Mouse (Mus musculus) limb, embryonic 10.5 days (tissue): Measurements from ENCODE around the gene Slc29a4. TPM values are rescaled to one million over a fixed set of nuclear protein-coding genes. Genes with fewer than 3 reads are reported as not detected.

Experiments used
- DNase-seq: peaks from one replicate; pipeline ENCODE4 v3.0.0-alpha.2; 2017; ENCODE audit warnings: low spot score
- H3K27ac ChIP-seq: fragments of 300-500 bp; sonication (generic); 2 replicates; pipeline ENCODE4 v1.5.1; 2016; ENCODE audit warnings: mild to moderate bottlenecking
- H3K27me3 ChIP-seq: fragments of 300-500 bp; sonication (generic); 2 replicates; pipeline ENCODE4 v1.6.1; 2016; ENCODE audit warnings: low read depth, mild to moderate bottlenecking; ENCODE audit not compliant: poor library complexity, severe bottlenecking
- H3K36me3 ChIP-seq: fragments of 300-500 bp; sonication (generic); 2 replicates; pipeline ENCODE4 v1.6.1; 2016; ENCODE audit warnings: mild to moderate bottlenecking, moderate library complexity
- H3K4me1 ChIP-seq: fragments of 300-500 bp; sonication (generic); 2 replicates; pipeline ENCODE4 v1.6.1; 2016
- H3K4me3 ChIP-seq: fragments of 300-500 bp; sonication (generic); 2 replicates; pipeline ENCODE4 v1.5.1; 2016; ENCODE audit warnings: mild to moderate bottlenecking, moderate library complexity
- H3K9me3 ChIP-seq: fragments of 300-500 bp; sonication (generic); replicated peaks from 2 replicates; pipeline ENCODE4 v1.6.1; 2016; ENCODE audit warnings: mild to moderate bottlenecking
- WGBS: fragments of 180-500 bp; shearing (Covaris S2); methylation state at CpG from one replicate; pipeline ENCODE4 v1.1.7; 2016; 5-methylcytosine and 5-hydroxymethylcytosine counted together
- polyA plus RNA-seq: library from polyadenylated mRNA; unstranded; fragments of >200 nt; fragmentation: Nextera tagmentation; extraction: Ambion mirVana; gene quantifications from 2 replicates; pipeline ENCODE4 v1.2.1, GENCODE M21; 2016

Slc29a4 gene
- polyA plus RNA-seq, 1 experiment from 2014 or later, result 17.5 TPM

GRCm38 (mm10) chr5:142724265-142724664, 32.0 kb downstream of the Slc29a4 start:
- H3K36me3 ChIP-seq, result peaks cover 57% of the 10 kb centered on the region
- no peaks in the 10 kb centered on the region for H3K27me3 ChIP-seq
- 93% methylated on average over 7 of the region's 7 CpGs for WGBS
- H3K4me3 ChIP-seq, result no peak overlapping the region
- H3K27ac ChIP-seq, result no peak overlapping the region
- peaks cover 12% of the 10 kb centered on the region for H3K4me1 ChIP-seq
- no peak for DNase-seq
- no peaks in the 10 kb centered on the region for H3K9me3 ChIP-seq

- Histone ChIP-seq H3K4me3 (no peak overlapping the region), H3K27ac (no peak overlapping the region), H3K9me3 (no peaks in the 10 kb centered on the region), H3K4me1 (peaks cover 12% of the 10 kb centered on the region), H3K36me3 (peaks cover 79% of the 10 kb centered on the region), H3K27me3 (no peaks in the 10 kb centered on the region)
- 91% methylated on average over 6 of the region's 6 CpGs for WGBS
- no peak for DNase-seq
Observed at GRCm38 (mm10) chr5:142726748-142727147, 34.4 kb downstream of the Slc29a4 start.

- 96% methylated on average over 16 of the region's 16 CpGs for WGBS
- Histone ChIP-seq H3K9me3 (no peaks in the 10 kb centered on the region), H3K36me3 (peaks cover 94% of the 10 kb centered on the region), H3K27ac (no peak overlapping the region), H3K4me1 (peaks cover 5% of the 10 kb centered on the region), H3K27me3 (no peaks in the 10 kb centered on the region), H3K4me3 (no peak overlapping the region)
- no peak for DNase-seq
Observed at GRCm38 (mm10) chr5:142728301-142728700, 36.0 kb downstream of the Slc29a4 start.

- H3K27me3 ChIP-seq, result no peaks in the 10 kb centered on the region
- WGBS, result 94% methylated on average over 12 of the region's 12 CpGs
- H3K9me3 ChIP-seq, result no peaks in the 10 kb centered on the region
- H3K36me3 ChIP-seq, result peaks cover 100% of the 10 kb centered on the region
- no peak overlapping the region for H3K4me3 ChIP-seq
- H3K4me1 ChIP-seq, result no peaks in the 10 kb centered on the region
- H3K27ac ChIP-seq, result no peak overlapping the region
- DNase-seq, result no peak
Observed at GRCm38 (mm10) chr5:142730295-142730694, 38.0 kb downstream of the Slc29a4 start.

GRCm38 (mm10) chr5:142731916-142732315, 39.6 kb downstream of the Slc29a4 start:
- DNase-seq, result no peak
- WGBS, result 91% methylated on average over 11 of the region's 11 CpGs
- Histone ChIP-seq H3K36me3 (peaks cover 100% of the 10 kb centered on the region), H3K4me3 (no peak overlapping the region), H3K27me3 (no peaks in the 10 kb centered on the region), H3K27ac (no peak overlapping the region), H3K4me1 (no peaks in the 10 kb centered on the region), H3K9me3 (no peaks in the 10 kb centered on the region)

GRCm38 (mm10) chr5:142739941-142740340, 47.6 kb downstream of the Slc29a4 start:
- no peaks in the 10 kb centered on the region for H3K4me1 ChIP-seq
- no peaks in the 10 kb centered on the region for H3K27me3 ChIP-seq
- peaks cover 100% of the 10 kb centered on the region for H3K36me3 ChIP-seq
- H3K27ac ChIP-seq, result no peak overlapping the region
- H3K4me3 ChIP-seq, result no peak overlapping the region
- no peaks in the 10 kb centered on the region for H3K9me3 ChIP-seq
- 90% methylated on average over 8 of the region's 8 CpGs for WGBS
- no peak for DNase-seq

- 90% methylated on average over 12 of the region's 12 CpGs for WGBS
- H3K27ac ChIP-seq, result no peak overlapping the region
- peaks cover under 1% of the 10 kb centered on the region; the same call in 1 of the 2 replicates for H3K4me1 ChIP-seq
- DNase-seq, result no peak
- peaks cover 98% of the 10 kb centered on the region for H3K36me3 ChIP-seq
- no peak overlapping the region for H3K4me3 ChIP-seq
- no peaks in the 10 kb centered on the region for H3K9me3 ChIP-seq
- H3K27me3 ChIP-seq, result no peaks in the 10 kb centered on the region
Observed at GRCm38 (mm10) chr5:142747026-142747629, 54.8 kb downstream of the Slc29a4 start.

- 86% methylated on average over 11 of the region's 11 CpGs for WGBS
Observed at GRCm38 (mm10) chr5:142750173-142750572, 57.9 kb downstream of the Slc29a4 start.

GRCm38 (mm10) chr5:142752241-142752640, 59.9 kb downstream of the Slc29a4 start:
- H3K27me3 ChIP-seq, result no peaks in the 10 kb centered on the region
- no peak for DNase-seq
- peaks cover 8% of the 10 kb centered on the region; the same call in 1 of the 2 replicates for H3K4me1 ChIP-seq
- H3K9me3 ChIP-seq, result no peaks in the 10 kb centered on the region
- H3K27ac ChIP-seq, result no peak overlapping the region
- 41% methylated on average over 13 of the region's 13 CpGs for WGBS
- H3K36me3 ChIP-seq, result peaks cover 98% of the 10 kb centered on the region
- no peak overlapping the region for H3K4me3 ChIP-seq

More at GRCm38 (mm10) chr5:142750173-142750572, 57.9 kb downstream of the Slc29a4 start:
- no peak overlapping the region for H3K4me3 ChIP-seq
- H3K36me3 ChIP-seq, result peaks cover 98% of the 10 kb centered on the region
- no peak overlapping the region for H3K27ac ChIP-seq
- no peaks in the 10 kb centered on the region for H3K27me3 ChIP-seq
- no peak for DNase-seq
- peaks cover 8% of the 10 kb centered on the region; the same call in 1 of the 2 replicates for H3K4me1 ChIP-seq
- H3K9me3 ChIP-seq, result no peaks in the 10 kb centered on the region

GRCm38 (mm10) chr5:142759786-142760185, 67.5 kb downstream of the Slc29a4 start:
- peaks cover 100% of the 10 kb centered on the region for H3K36me3 ChIP-seq
- H3K9me3 ChIP-seq, result no peaks in the 10 kb centered on the region
- H3K27me3 ChIP-seq, result no peaks in the 10 kb centered on the region
- WGBS, result 89% methylated on average over 8 of the region's 8 CpGs
- no peak overlapping the region for H3K4me3 ChIP-seq
- 0 out of 2 replicates have a peak, but pooled peaks cover 3% of the 10 kb centered on the region for H3K4me1 ChIP-seq
- DNase-seq, result no peak
- H3K27ac ChIP-seq, result no peak overlapping the region

- no peak for DNase-seq
- H3K36me3 ChIP-seq, result peaks cover 100% of the 10 kb centered on the region
- H3K4me3 ChIP-seq, result no peak overlapping the region
- 0 out of 2 replicates have a peak, but pooled peaks cover 3% of the 10 kb centered on the region for H3K4me1 ChIP-seq
- no peaks in the 10 kb centered on the region for H3K9me3 ChIP-seq
- H3K27me3 ChIP-seq, result no peaks in the 10 kb centered on the region
- WGBS, result 96% methylated on average over 16 of the region's 16 CpGs
- no peak overlapping the region for H3K27ac ChIP-seq
Observed at GRCm38 (mm10) chr5:142761326-142761983, 69.1 kb downstream of the Slc29a4 start.

GRCm38 (mm10) chr5:142762082-142762807, 69.9 kb downstream of the Slc29a4 start:
- Histone ChIP-seq H3K4me3 (no peak overlapping the region), H3K27me3 (no peaks in the 10 kb centered on the region), H3K9me3 (no peaks in the 10 kb centered on the region), H3K36me3 (peaks cover 100% of the 10 kb centered on the region), H3K4me1 (0 out of 2 replicates have a peak, but pooled peaks cover 3% of the 10 kb centered on the region), H3K27ac (no peak overlapping the region)
- WGBS, result 91% methylated on average over 21 of the region's 21 CpGs
- no peak for DNase-seq

GRCm38 (mm10) chr5:142764306-142764705, 72.0 kb downstream of the Slc29a4 start:
- Histone ChIP-seq H3K36me3 (peaks cover 98% of the 10 kb centered on the region), H3K27ac (no peak overlapping the region), H3K4me1 (peaks cover 13% of the 10 kb centered on the region), H3K4me3 (no peak overlapping the region), H3K27me3 (no peaks in the 10 kb centered on the region), H3K9me3 (no peaks in the 10 kb centered on the region)
- no peak for DNase-seq
- 61% methylated on average over 11 of the region's 11 CpGs for WGBS
